9 mouse cellular contexts compared by ENCODE assay signal in the genomic region with DNA sequence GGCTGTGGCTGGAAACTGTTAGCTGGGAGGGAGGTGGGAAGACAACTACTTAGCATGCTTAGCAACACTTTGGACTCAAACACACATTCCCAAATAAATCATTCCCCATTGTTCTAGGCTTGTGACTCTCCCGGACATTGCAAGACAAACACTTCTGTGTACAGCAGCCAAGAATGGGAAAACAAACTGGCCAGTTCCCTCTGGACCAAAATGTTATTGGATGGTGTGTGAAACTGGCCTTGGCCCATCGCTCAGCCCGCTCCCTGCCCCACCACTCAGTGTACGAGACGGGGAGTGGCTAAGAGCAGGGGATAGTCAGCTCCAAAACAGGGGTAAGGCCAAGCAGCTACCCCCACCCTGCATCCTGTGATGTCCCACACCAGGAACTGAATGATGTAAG. TPM values are rescaled to one million over a fixed set of nuclear protein-coding genes. Genes with fewer than 3 reads are reported as not detected.
DNase-seq lines count a peak whose midpoint lies in the region; ATAC-seq and TF ChIP-seq lines count a peak whose summit lies in the region.
"Had no signal": no experiment of that assay in that cellular context is flagged by ENCODE, and none has a peak within 500 bp of the region (broad histone marks: within the 10 kb centered on the region; RNA-seq: fewer than 3 reads in every experiment).

No protein-coding gene starts in this region.

- H3K4me3 ChIP-seq in midbrain, postnatal 0 days (ENCODE audit: low read depth, low read length) = no peak overlapping the region
- H3K4me3 ChIP-seq: liver, embryonic 15.5 days had no signal

- peak; percentile 86 for ATAC-seq in midbrain, postnatal 0 days (ENCODE audit: low FRiP score)
- ATAC-seq in erythroblast, adult 5-6 weeks (replicated peaks; ENCODE audit: low FRiP score, poor library complexity, severe bottlenecking) = no peak

- no peaks in the 10 kb centered on the region for H3K4me1 ChIP-seq in midbrain, postnatal 0 days (ENCODE audit: insufficient read depth, low read length)
- H3K4me1 ChIP-seq: liver, embryonic 15.5 days had no signal

- intact Hi-C loops in heart, postnatal 14 days (cut with DNase I) = no loop called here

- no peaks in the 10 kb centered on the region for H3K27me3 ChIP-seq in midbrain, postnatal 0 days (ENCODE audit: insufficient read depth, low read length)
- H3K27me3 ChIP-seq: liver, embryonic 15.5 days had no signal

- 53% methylated on average over 5 of the region's 5 CpGs for WGBS in midbrain, postnatal 0 days

- H3K9me3 ChIP-seq in midbrain, postnatal 0 days (ENCODE audit: low read length) = no peaks in the 10 kb centered on the region
- H3K9me3 ChIP-seq: liver, embryonic 15.5 days had no signal

- H3K27ac ChIP-seq in midbrain, postnatal 0 days (ENCODE audit: low read depth, low read length) = no peak overlapping the region
- H3K27ac ChIP-seq: liver, embryonic 15.5 days had no signal

- no peak for TF ChIP-seq CTCF in midbrain, postnatal 0 days (IDR thresholded peaks at IDR 0.05)

- no peak overlapping the region for H3K4me2 ChIP-seq in midbrain, postnatal 0 days (ENCODE audit: low read depth, low read length, poor library complexity, severe bottlenecking)
- H3K4me2 ChIP-seq: liver, embryonic 15.5 days had no signal

- no peak overlapping the region for H3K9ac ChIP-seq in midbrain, postnatal 0 days (replicated peaks; ENCODE audit: low read length, poor library complexity, severe bottlenecking)
- H3K9ac ChIP-seq: liver, embryonic 15.5 days had no signal

- H3K36me3 ChIP-seq in midbrain, postnatal 0 days (ENCODE audit: insufficient read depth, low read length) = no peaks in the 10 kb centered on the region
- H3K36me3 ChIP-seq: liver, embryonic 15.5 days had no signal

- DNase-seq in layer of hippocampus, adult 11-12 months (ENCODE audit: low spot score) = peak; percentile 75
- no peak for DNase-seq in layer of hippocampus, postnatal 25 days (ENCODE audit: extremely low spot score in 1 of 2, low spot score in 1 of 2)
- peak; percentile 53 for DNase-seq in cerebellum, adult 11-12 months
- DNase-seq in heart, postnatal 14 days = peak; percentile 56 to 66
- peak; percentile 62 to 82 for DNase-seq in layer of hippocampus, adult 8-10 months (ENCODE audit: low spot score in 2 of 2)
- DNase-seq in midbrain, postnatal 0 days (ENCODE audit: low spot score) = peak; percentile 86
- DNase-seq in embryo, embryonic 10.5 days (ENCODE audit: low spot score) = no peak

RNA-seq across cellular contexts. Expression of a gene that starts 36.2 kb away (rescaled TPM):
- under 1 TPM; 0.31 to 0.44 TPM for total RNA-seq in layer of hippocampus, postnatal 25 days (2021)
- 1 to 10 TPM; 1.6 TPM for total RNA-seq in heart, postnatal 14 days (2021)
- total RNA-seq in layer of hippocampus, adult 8-10 months (2022) = 1 to 10 TPM in 2 of 4 experiments, under 1 TPM in 2; 0.68 to 1.3 (median 1.0) TPM
- total RNA-seq in midbrain, postnatal 0 days (2014; rRNA removed) = 1.6 and 2.9 TPM in 2 replicates
- polyA plus RNA-seq in midbrain, postnatal 0 days (2015; fragmentation: Nextera tagmentation; extraction: Ambion mirVana) = 0.64 and 0.97 TPM in 2 replicates
- not detected in 2 replicates for total RNA-seq in erythroblast, adult 5-6 weeks (2015; ENCODE audit: low replicate concordance)
- not detected in 2 replicates for total RNA-seq in erythroblast, adult 5-6 weeks (2017; ENCODE audit: low replicate concordance)

Comparison
In these comparisons a context has a peak if more than half of its experiments do, and no peak if none do; other contexts are left out.
1. DNase-seq: peak in layer of hippocampus, adult 11-12 months (single experiment), cerebellum, adult 11-12 months (single experiment), heart, postnatal 14 days (2 of 2), layer of hippocampus, adult 8-10 months (2 of 2) and midbrain, postnatal 0 days (single experiment); none in layer of hippocampus, postnatal 25 days (0 of 2) and embryo, embryonic 10.5 days (single experiment).